Mouse (Mus musculus) ES-E14 (cell line): ENCODE data around the gene Sema6d. TPM values are rescaled to one million over a fixed set of nuclear protein-coding genes. Genes with fewer than 3 reads are reported as not detected.

Experiments used
- DNase-seq: peaks from one replicate; pipeline ENCODE4 v3.0.0-alpha.2; 2013; ENCODE audit warnings: low read depth, low spot score
- H3K27ac ChIP-seq: 2 replicates; pipeline ENCODE4 v1.5.1; 2012; ENCODE audit warnings: low read depth, mild to moderate bottlenecking, low read length, moderate library complexity, mixed read lengths; ENCODE audit not compliant: poor library complexity, insufficient read depth, severe bottlenecking
- H3K36me3 ChIP-seq: 2 replicates; pipeline ENCODE4 v1.6.1; 2012; ENCODE audit warnings: mild to moderate bottlenecking, low read length, moderate library complexity, mixed read lengths; ENCODE audit not compliant: control insufficient read depth, poor library complexity, insufficient read depth, severe bottlenecking
- H3K4me1 ChIP-seq, 2 experiments: fragments of 150-350 bp in 1 of 2; sonication (generic) in 1 of 2; 2 replicates each; pipeline ENCODE4 v1.6.1; 2012; ENCODE audit warnings: low read length in 2 of 2, mild to moderate bottlenecking in 1 of 2, mixed read lengths in 1 of 2; ENCODE audit not compliant: control insufficient read depth in 2 of 2, insufficient read depth in 2 of 2, poor library complexity in 1 of 2
- H3K4me3 ChIP-seq, 2 experiments: fragments of 150-350 bp in 1 of 2; sonication (generic) in 1 of 2; 2 replicates each; pipeline ENCODE4 v1.5.1; 2012; ENCODE audit warnings: low read length in 2 of 2, low read depth in 1 of 2, mild to moderate bottlenecking in 1 of 2, mixed read lengths in 1 of 2; ENCODE audit not compliant: insufficient read depth in 1 of 2, poor library complexity in 1 of 2, severe bottlenecking in 1 of 2
- H3K9ac ChIP-seq: 2 replicates; pipeline ENCODE4 v1.6.1; 2012; ENCODE audit warnings: low read depth, mild to moderate bottlenecking, low read length, mixed read lengths; ENCODE audit not compliant: poor library complexity, insufficient read depth, severe bottlenecking
- H3K9me3 ChIP-seq: fragments of 150-350 bp; sonication (generic); 2 replicates; pipeline ENCODE4 v1.6.1; 2012; ENCODE audit warnings: low read depth, mild to moderate bottlenecking, low read length; ENCODE audit not compliant: control insufficient read depth, insufficient read depth
- CHD2 ChIP-seq: IDR thresholded peaks from 2 replicates; pipeline ENCODE4 v1.6.1; 2014; ENCODE audit warnings: mild to moderate bottlenecking, low read depth, low read length, inconsistent platforms
- HCFC1 ChIP-seq: IDR thresholded peaks from 2 replicates; pipeline ENCODE4 v1.6.1; 2012; ENCODE audit warnings: low read length, inconsistent platforms, borderline replicate concordance; ENCODE audit not compliant: insufficient read depth
- MAFK ChIP-seq: IDR thresholded peaks from 2 replicates; pipeline ENCODE4 v1.6.1; 2014; ENCODE audit warnings: mild to moderate bottlenecking, low read depth, low read length, inconsistent platforms; ENCODE audit not compliant: insufficient read depth
- ZC3H11A ChIP-seq: IDR thresholded peaks from 2 replicates; pipeline ENCODE4 v1.6.1; 2012; ENCODE audit warnings: low read depth, mild to moderate bottlenecking, inconsistent platforms, low read length, borderline replicate concordance
- ZNF384 ChIP-seq: IDR thresholded peaks from 2 replicates; pipeline ENCODE4 v1.6.1; 2012; ENCODE audit warnings: low read depth, low read length, inconsistent platforms
- in situ Hi-C, 2 experiments: fragments of 600-800 bp; cut with MboI; formaldehyde crosslinking; loops; one replicate each; pipeline ENCODE4 v1.15.1; 2025; ENCODE audit warnings: low sequenced_read_pairs in 2 of 2, inconsistent platforms in 1 of 2; ENCODE audit not compliant: unreplicated experiment in 2 of 2
- total RNA-seq: library from RNA; depleted of rRNA; stranded (reverse); fragments of 300-350 nt; gene quantifications from 2 replicates; pipeline ENCODE4 v1.2.3, GENCODE M21; 2012

Sema6d gene
- total RNA-seq, 1 experiment = 0.54 TPM

DNA sequence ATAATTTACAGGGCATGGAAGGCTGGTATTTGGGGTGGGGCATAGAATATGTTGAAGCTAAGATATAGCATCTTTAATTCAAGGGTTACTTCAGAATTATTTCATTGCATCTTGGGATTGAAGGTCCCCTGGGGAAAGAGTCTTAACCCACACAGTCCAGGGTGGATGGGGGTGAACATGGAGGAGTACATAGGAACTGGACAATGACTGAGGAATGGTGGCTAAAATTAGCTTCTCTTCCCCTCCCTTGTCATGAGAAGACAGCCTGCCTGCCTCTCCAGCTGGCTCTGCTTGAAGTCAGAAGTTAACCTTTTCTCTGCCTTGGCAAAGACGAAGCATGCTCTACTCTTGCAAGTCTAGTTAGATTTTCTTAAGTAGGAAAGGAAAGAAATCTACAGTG, 377.7 kb downstream of the Sema6d start:
- Histone ChIP-seq H3K27ac (no peak overlapping the region), H3K4me1 (no peaks in the 10 kb centered on the region), H3K9me3 (no peaks in the 10 kb centered on the region), H3K4me3 (no peak overlapping the region), H3K9ac (no peak overlapping the region), H3K36me3 (no peaks in the 10 kb centered on the region)
- no peak for DNase-seq
- TF ChIP-seq MAFK (no peak), ZNF384 (no peak), ZC3H11A (no peak), HCFC1 (no peak), CHD2 (no peak)
- in situ Hi-C loops = no loop called here

DNA sequence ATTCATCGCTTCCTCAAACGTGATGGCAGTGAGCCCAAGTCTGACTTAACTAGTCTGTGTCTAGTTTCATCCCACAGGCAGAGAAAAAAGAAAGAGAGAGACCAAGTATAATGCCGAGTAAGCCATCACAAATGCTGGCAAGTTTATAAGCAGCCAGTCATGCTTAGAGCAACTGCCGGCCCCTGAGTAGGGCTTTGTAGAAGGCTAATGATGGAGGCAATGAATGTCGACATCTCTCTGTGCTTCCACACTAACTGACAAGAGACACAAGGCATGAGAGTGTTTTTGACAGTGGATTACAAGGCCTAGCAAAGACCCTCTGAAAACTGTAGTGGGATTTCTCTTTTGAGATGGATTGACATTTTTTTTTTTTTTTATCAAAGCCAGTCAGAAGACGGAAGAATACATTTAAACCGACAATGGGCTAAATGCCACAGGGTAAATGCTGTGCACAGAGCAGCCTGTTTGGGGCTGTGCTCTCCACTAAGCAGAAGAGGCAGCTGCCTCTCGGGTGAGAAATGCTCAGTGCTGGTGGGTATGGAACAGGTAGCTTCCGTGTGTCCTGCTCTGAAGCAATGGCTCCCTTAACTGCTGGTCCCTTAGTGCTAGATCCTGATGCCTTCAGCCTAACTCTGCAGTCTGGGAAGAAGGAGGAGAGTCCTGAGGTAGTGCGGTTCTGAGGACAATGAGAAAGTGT, 380.7 kb downstream of the Sema6d start:
- Histone ChIP-seq H3K4me1 (no peaks in the 10 kb centered on the region), H3K27ac (no peak overlapping the region), H3K9me3 (no peaks in the 10 kb centered on the region), H3K9ac (no peak overlapping the region), H3K4me3 (no peak overlapping the region), H3K36me3 (no peaks in the 10 kb centered on the region)
- no peak for DNase-seq
- TF ChIP-seq MAFK = no peak
- no peak for TF ChIP-seq CHD2
- no peak for TF ChIP-seq HCFC1
- TF ChIP-seq ZNF384 = no peak
- no peak for TF ChIP-seq ZC3H11A
- in situ Hi-C loops = no loop called here

DNA sequence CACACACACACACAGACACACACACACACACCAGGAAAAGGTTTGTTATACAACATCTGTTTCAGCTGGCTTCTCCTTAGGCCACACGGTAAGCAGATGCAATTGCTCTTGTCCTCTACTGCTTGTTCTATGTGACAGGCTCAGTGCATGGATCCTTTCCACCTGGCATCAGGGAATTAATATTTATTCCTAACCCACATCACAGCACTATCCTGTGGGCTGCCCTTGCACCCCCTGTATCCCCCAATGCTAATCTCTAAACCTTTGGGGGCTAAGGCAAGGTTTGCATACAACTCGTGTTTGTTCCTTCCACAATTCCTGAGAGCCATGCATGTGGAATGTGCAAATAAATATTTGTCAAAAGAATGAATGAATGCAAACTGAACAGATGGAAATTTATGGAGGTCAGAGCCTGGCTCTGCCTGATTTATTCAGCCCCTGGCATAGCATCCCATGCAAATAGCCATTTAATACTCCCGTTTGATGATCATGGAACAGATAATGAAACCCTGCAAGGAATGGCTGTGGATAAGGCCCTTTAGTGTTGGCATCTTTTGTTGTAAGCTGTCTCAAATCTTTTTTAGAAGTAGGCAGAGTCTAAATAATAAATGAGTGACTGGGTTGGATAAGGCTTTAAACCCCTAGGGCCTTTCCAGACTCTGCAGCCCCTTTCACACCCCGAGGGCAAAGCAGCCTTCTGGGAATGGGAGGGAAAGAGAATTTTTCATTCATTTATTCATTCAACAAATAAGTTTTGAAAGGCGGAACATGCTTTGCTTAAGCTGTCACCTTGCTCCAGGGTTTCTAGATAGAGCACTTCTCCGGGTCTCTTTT, 383.1 kb downstream of the Sema6d start:
- no peak overlapping the region for H3K4me3 ChIP-seq
- no peaks in the 10 kb centered on the region for H3K36me3 ChIP-seq
- in situ Hi-C loops = no loop called here

DNA sequence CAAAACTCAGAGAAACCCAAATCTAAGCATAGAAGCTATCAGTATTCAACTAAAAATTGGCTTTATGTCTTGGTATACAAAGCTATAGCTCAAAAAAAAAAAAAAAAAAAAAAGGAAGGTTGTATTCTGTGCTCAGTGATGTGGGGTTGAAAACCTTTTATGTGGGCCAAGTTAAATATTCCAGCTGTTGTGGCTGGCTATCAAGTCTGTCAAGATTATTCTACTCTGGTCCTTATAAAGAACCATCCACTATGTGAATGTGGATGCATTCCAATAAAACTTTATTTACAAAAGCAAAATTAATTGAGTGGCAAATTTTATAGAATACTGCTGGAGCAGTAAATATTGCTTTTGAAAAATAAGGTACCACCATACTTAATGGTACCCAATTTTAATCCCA, 388.1 kb downstream of the Sema6d start:
- no peak for DNase-seq
- Histone ChIP-seq H3K27ac (no peak overlapping the region), H3K9me3 (no peaks in the 10 kb centered on the region), H3K4me1 (no peaks in the 10 kb centered on the region), H3K36me3 (no peaks in the 10 kb centered on the region), H3K4me3 (no peak overlapping the region), H3K9ac (no peak overlapping the region)
- TF ChIP-seq HCFC1 (no peak), ZNF384 (no peak), ZC3H11A (no peak), CHD2 (no peak), MAFK (no peak)
- in situ Hi-C loops = no loop called here

More for the DNA sequence above, 383.1 kb downstream of the Sema6d start:
- Histone ChIP-seq H3K4me1 (no peaks in the 10 kb centered on the region), H3K9me3 (no peaks in the 10 kb centered on the region), H3K9ac (no peak overlapping the region), H3K27ac (no peak overlapping the region)
- TF ChIP-seq ZC3H11A = no peak
- no peak for TF ChIP-seq HCFC1
- no peak for TF ChIP-seq ZNF384
- no peak for TF ChIP-seq MAFK
- TF ChIP-seq CHD2 = no peak
- DNase-seq = no peak
